Mouse (Mus musculus) heart, adult 2 months (tissue): Measurements from ENCODE around the gene Ckb.

Source experiments
- CTCF ChIP-seq: fragments of 200-600 bp; IDR thresholded peaks from 2 replicates; pipeline ENCODE4 v1.8.1; 2022; ENCODE audit warnings: antibody characterized with exemption, mild to moderate bottlenecking, moderate library complexity
- EP300 ChIP-seq: fragments of 200-500 bp; IDR thresholded peaks from 2 replicates; pipeline ENCODE4 v1.6.1; 2011; ENCODE audit warnings: low read depth, low read length, control low read depth; ENCODE audit not compliant: insufficient read depth
- POLR2A ChIP-seq: fragments of 200-500 bp; IDR thresholded peaks from 2 replicates; pipeline ENCODE4 v1.6.1; 2011; ENCODE audit warnings: mild to moderate bottlenecking, low read depth, low read length, control low read depth; ENCODE audit not compliant: insufficient read depth

- TF ChIP-seq POLR2A: no peak
- no peak for TF ChIP-seq CTCF
- no peak for TF ChIP-seq EP300
Observed at GRCm38 (mm10) chr12:111693341-111694270, 21.5 kb upstream of the Ckb start.
